Mouse (Mus musculus): ENCODE data around the gene Phlda3.

Phlda3 gene

GRCm38 (mm10) chr1:135760216-135760615 lies 5.7 kb upstream of the Phlda3 start:
- DNase-seq, result no peak

GRCm38 (mm10) chr1:135761728-135762127 lies 4.2 kb upstream of the Phlda3 start:
- DNase-seq, result no peak

- no peak for DNase-seq
These were observed 2.3 kb upstream of the Phlda3 start for GRCm38 (mm10) chr1:135763503-135764205.

- no peak for DNase-seq
These were observed 1.8 kb upstream of the Phlda3 start for GRCm38 (mm10) chr1:135764206-135764528.

- DNase-seq, result no peak
These were observed 830 bp downstream of the Phlda3 start for GRCm38 (mm10) chr1:135766592-135767306.

GRCm38 (mm10) chr1:135767324-135767890 lies 1.5 kb downstream of the Phlda3 start:
- no peak for DNase-seq

- DNase-seq, result no peak
These were observed 2.5 kb downstream of the Phlda3 start for GRCm38 (mm10) chr1:135768400-135768799.

GRCm38 (mm10) chr1:135770237-135770636 lies 4.3 kb downstream of the Phlda3 start:
- DNase-seq, result no peak

- DNase-seq, result no peak
These were observed 5.1 kb downstream of the Phlda3 start for GRCm38 (mm10) chr1:135770896-135771572.

GRCm38 (mm10) chr1:135771573-135771970 lies 5.7 kb downstream of the Phlda3 start:
- DNase-seq, result no peak

- DNase-seq, result no peak
These were observed 10.7 kb downstream of the Phlda3 start for GRCm38 (mm10) chr1:135776596-135776995.

GRCm38 (mm10) chr1:135777046-135777445 lies 11.1 kb downstream of the Phlda3 start:
- no peak for DNase-seq

- peak; percentile 59 for DNase-seq
These were observed 13.0 kb downstream of the Phlda3 start, which contains the start of gene Tnni1 for GRCm38 (mm10) chr1:135778780-135779535. Gene Tnni1, plus strand, starts transcription at chr1:135779434.

GRCm38 (mm10) chr1:135780649-135781048 lies 14.7 kb downstream of the Phlda3 start:
- no peak for DNase-seq

- peak; percentile 68 for DNase-seq
These were observed 15.3 kb downstream of the Phlda3 start for GRCm38 (mm10) chr1:135781220-135781619.

- no peak for DNase-seq
These were observed 16.9 kb downstream of the Phlda3 start for GRCm38 (mm10) chr1:135782816-135783215.

- DNase-seq, result peak; percentile 86
These were observed 21.9 kb downstream of the Phlda3 start for GRCm38 (mm10) chr1:135787799-135788198.

GRCm38 (mm10) chr1:135788708-135789107 lies 22.8 kb downstream of the Phlda3 start:
- peak; percentile 65 for DNase-seq

GRCm38 (mm10) chr1:135789815-135790214 lies 23.9 kb downstream of the Phlda3 start:
- peak; percentile 82 for DNase-seq

GRCm38 (mm10) chr1:135792143-135792939 lies 26.4 kb downstream of the Phlda3 start:
- no peak for DNase-seq

GRCm38 (mm10) chr1:135793370-135794215 lies 27.7 kb downstream of the Phlda3 start:
- DNase-seq, result peak; percentile 39

Measured in thymus, postnatal 14 days (tissue).